Mouse (Mus musculus) heart, postnatal 0 days (tissue): ENCODE measurements around the gene Alox12e. TPM values are rescaled to one million over a fixed set of nuclear protein-coding genes. Genes with fewer than 3 reads are reported as not detected.

Source experiments
- ATAC-seq: fragments of 200-750 bp; cut with Nextera tagmentation; 2 replicates; pipeline ENCODE4 v1.8.0; 2017; ENCODE audit warnings: low read depth, moderate number of reproducible peaks, moderate library complexity; ENCODE audit not compliant: insufficient read depth
- DNase-seq: peaks from one replicate; pipeline ENCODE4 v3.0.0-alpha.2; 2016; ENCODE audit warnings: low spot score
- H3K27ac ChIP-seq: fragments of 300-500 bp; sonication (generic); 2 replicates; pipeline ENCODE4 v1.5.1; 2014; ENCODE audit warnings: low read depth, mild to moderate bottlenecking
- H3K27me3 ChIP-seq: fragments of 300-500 bp; sonication (generic); 2 replicates; pipeline ENCODE4 v1.6.1; 2014; ENCODE audit warnings: low read length, mixed read lengths; ENCODE audit not compliant: control insufficient read depth, insufficient read depth
- H3K36me3 ChIP-seq: fragments of 300-500 bp; sonication (generic); replicated peaks from 2 replicates; pipeline ENCODE4 v1.6.1; 2014; ENCODE audit warnings: low read length, mixed read lengths; ENCODE audit not compliant: control insufficient read depth, insufficient read depth
- H3K4me1 ChIP-seq: fragments of 300-500 bp; sonication (generic); 2 replicates; pipeline ENCODE4 v1.6.1; 2014; ENCODE audit warnings: antibody characterized with exemption; ENCODE audit not compliant: control insufficient read depth, insufficient read depth
- H3K4me2 ChIP-seq: fragments of 300-500 bp; sonication (generic); 2 replicates; pipeline ENCODE4 v1.6.1; 2014; ENCODE audit warnings: low read depth, mild to moderate bottlenecking, low read length, moderate library complexity
- H3K4me3 ChIP-seq: fragments of 300-500 bp; sonication (generic); 2 replicates; pipeline ENCODE4 v1.5.1; 2014; ENCODE audit warnings: low read depth, low read length
- H3K9ac ChIP-seq: fragments of 300-500 bp; sonication (generic); replicated peaks from 2 replicates; pipeline ENCODE4 v1.6.1; 2014; ENCODE audit warnings: low read depth, low read length, mixed read lengths
- H3K9me3 ChIP-seq: fragments of 300-500 bp; sonication (generic); replicated peaks from 2 replicates; pipeline ENCODE4 v1.6.1; 2016; ENCODE audit warnings: low read length; ENCODE audit not compliant: control insufficient read depth
- CTCF ChIP-seq: IDR thresholded peaks from 2 replicates; pipeline ENCODE4 v1.5.1; 2016; ENCODE audit warnings: antibody characterized with exemption, control low read depth, low read depth
- EP300 ChIP-seq: IDR thresholded peaks from 2 replicates; pipeline ENCODE4 v1.6.1; 2016; ENCODE audit warnings: antibody characterized with exemption, low read depth
- WGBS: fragments of 180-500 bp; shearing (Covaris S2); extraction: QIAGEN DNeasy Blood & Tissue Kit; methylation state at CpG from one replicate; pipeline ENCODE4 v1.1.7; 2014; 5-methylcytosine and 5-hydroxymethylcytosine counted together
- polyA plus RNA-seq: library from polyadenylated mRNA; unstranded; fragments of >200 nt; fragmentation: Nextera tagmentation; extraction: Ambion mirVana; gene quantifications from 2 replicates; pipeline ENCODE4 v1.2.1, GENCODE M21; 2015
- total RNA-seq: library from RNA; depleted of rRNA; stranded (reverse); fragments of >200 nt; gene quantifications from 2 replicates; pipeline ENCODE4 v1.2.3, GENCODE M21; 2014; ENCODE audit warnings: low replicate concordance

Alox12e gene
- total and polyA plus RNA-seq, 2 experiments from 2014 or later: not detected

DNA sequence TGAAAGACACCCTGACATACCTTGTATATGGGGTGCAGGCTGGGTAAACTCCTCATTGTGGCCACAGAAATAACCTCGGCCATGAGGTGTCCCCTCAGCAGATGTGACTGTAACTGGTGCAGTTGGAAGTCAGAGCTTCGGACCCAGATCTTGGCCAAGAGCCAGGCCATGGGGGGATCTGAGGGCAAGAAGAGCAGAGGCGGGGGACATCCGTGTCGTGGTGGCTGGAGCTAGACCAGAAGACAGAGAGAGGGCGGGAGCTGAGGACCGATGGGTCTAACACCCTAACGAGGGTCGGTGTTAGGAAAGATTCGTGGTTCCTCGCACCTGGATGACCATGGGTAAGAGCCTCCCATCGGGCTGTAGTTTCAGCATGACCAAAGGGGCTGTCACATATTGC, 2.8 kb downstream of the Alox12e start:
- no peaks in the 10 kb centered on the region for H3K4me1 ChIP-seq
- TF ChIP-seq CTCF: no peak
- no peak for TF ChIP-seq EP300
- no peak overlapping the region for H3K4me3 ChIP-seq
- H3K36me3 ChIP-seq: no peaks in the 10 kb centered on the region
- H3K9me3 ChIP-seq: no peaks in the 10 kb centered on the region
- no peak overlapping the region for H3K27ac ChIP-seq
- ATAC-seq (no peak), DNase-seq (no peak)
- 66% methylated on average over 12 of the region's 12 CpGs for WGBS
- H3K9ac ChIP-seq: no peak overlapping the region
- H3K27me3 ChIP-seq: peaks cover 44% of the 10 kb centered on the region
- H3K4me2 ChIP-seq: no peak overlapping the region

DNA sequence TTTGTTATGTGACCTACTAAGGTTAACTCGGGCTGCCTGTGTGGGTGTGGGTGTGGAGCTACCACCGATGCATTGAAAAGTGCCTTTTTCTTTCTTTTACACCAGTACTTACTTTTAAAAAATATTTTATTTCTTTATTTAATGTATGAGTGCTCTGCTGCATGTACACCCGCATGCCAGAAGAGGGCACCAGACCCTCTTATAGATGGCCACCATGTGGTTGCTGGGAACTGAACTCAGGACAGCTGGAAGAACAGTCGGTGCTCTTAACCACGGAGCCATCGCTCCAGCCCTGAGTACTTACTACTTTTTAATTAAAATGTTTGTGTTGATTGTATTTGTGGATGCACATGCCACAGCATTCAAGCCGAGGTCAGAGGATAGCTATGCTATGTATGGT, 8.6 kb downstream of the Alox12e start:
- DNase-seq: no peak
- no peak overlapping the region for H3K9ac ChIP-seq
- H3K9me3 ChIP-seq: no peaks in the 10 kb centered on the region
- peaks cover 4% of the 10 kb centered on the region; the same call in 1 of the 2 replicates for H3K27me3 ChIP-seq
- H3K4me2 ChIP-seq: no peak overlapping the region
- no peaks in the 10 kb centered on the region for H3K4me1 ChIP-seq
- H3K27ac ChIP-seq: no peak overlapping the region
- TF ChIP-seq EP300 (no peak), CTCF (peak; percentile 46)
- no peak overlapping the region for H3K4me3 ChIP-seq
- ATAC-seq: no peak
- H3K36me3 ChIP-seq: no peaks in the 10 kb centered on the region
- WGBS: 35% methylated on average over 7 of the region's 7 CpGs

- Histone ChIP-seq H3K4me2 (no peak overlapping the region), H3K4me1 (peaks cover 4% of the 10 kb centered on the region; the same call in 1 of the 2 replicates), H3K9me3 (no peaks in the 10 kb centered on the region), H3K27ac (no peak overlapping the region), H3K4me3 (no peak overlapping the region), H3K27me3 (peaks cover 4% of the 10 kb centered on the region; the same call in 1 of the 2 replicates), H3K36me3 (no peaks in the 10 kb centered on the region), H3K9ac (no peak overlapping the region)
- TF ChIP-seq CTCF (peak; percentile 71), EP300 (no peak)
- ATAC-seq (no peak), DNase-seq (peak; percentile 36)
- WGBS: 14% methylated on average over 9 of the region's 9 CpGs
Observed at GRCm38 (mm10) chr11:70309341-70309740, 13.1 kb downstream of the Alox12e start.

GRCm38 (mm10) chr11:70308296-70308695, 14.1 kb downstream of the Alox12e start:
- 89% methylated on average over 2 of the region's 2 CpGs for WGBS
- Histone ChIP-seq H3K27ac (no peak overlapping the region), H3K27me3 (peaks cover 4% of the 10 kb centered on the region; the same call in 1 of the 2 replicates), H3K9ac (no peak overlapping the region), H3K9me3 (no peaks in the 10 kb centered on the region), H3K36me3 (no peaks in the 10 kb centered on the region), H3K4me3 (no peak overlapping the region), H3K4me2 (no peak overlapping the region), H3K4me1 (peaks cover 4% of the 10 kb centered on the region; the same call in 1 of the 2 replicates)
- ATAC-seq (no peak), DNase-seq (no peak)
- TF ChIP-seq CTCF (peak; percentile 28), EP300 (no peak)

DNA sequence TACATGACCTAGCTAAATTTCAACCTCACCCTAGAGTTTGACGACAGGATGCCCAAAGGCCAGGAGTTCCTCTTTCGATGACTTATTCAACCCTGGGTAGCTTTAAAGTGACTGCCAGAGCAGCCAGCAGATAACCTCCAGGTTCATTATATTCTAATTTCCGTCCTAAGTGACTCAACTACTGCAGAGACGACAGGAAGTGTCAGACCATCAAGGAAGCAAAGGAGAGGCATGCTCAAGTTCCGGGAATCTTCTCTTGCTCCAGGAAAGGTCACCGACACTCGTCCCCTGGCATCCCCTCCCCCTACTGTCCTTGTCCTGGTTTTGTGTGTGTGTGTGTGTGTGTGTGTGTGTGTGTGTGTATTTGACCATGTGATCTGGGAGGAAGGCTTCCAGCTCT, 16.3 kb downstream of the Alox12e start:
- 42% methylated on average over 7 of the region's 7 CpGs for WGBS
- TF ChIP-seq CTCF (no peak), EP300 (no peak)
- ATAC-seq (no peak), DNase-seq (peak; percentile 21)
- peaks cover 7% of the 10 kb centered on the region; the same call in 1 of the 2 replicates for H3K4me1 ChIP-seq
- no peak overlapping the region for H3K4me2 ChIP-seq
- no peak overlapping the region for H3K4me3 ChIP-seq
- H3K27ac ChIP-seq: 0 out of 2 replicates have a peak overlapping the region, but pooled peaks have one; percentile 1
- H3K36me3 ChIP-seq: no peaks in the 10 kb centered on the region
- no peak overlapping the region for H3K9ac ChIP-seq
- no peaks in the 10 kb centered on the region for H3K9me3 ChIP-seq
- peaks cover 4% of the 10 kb centered on the region; the same call in 1 of the 2 replicates for H3K27me3 ChIP-seq

DNA sequence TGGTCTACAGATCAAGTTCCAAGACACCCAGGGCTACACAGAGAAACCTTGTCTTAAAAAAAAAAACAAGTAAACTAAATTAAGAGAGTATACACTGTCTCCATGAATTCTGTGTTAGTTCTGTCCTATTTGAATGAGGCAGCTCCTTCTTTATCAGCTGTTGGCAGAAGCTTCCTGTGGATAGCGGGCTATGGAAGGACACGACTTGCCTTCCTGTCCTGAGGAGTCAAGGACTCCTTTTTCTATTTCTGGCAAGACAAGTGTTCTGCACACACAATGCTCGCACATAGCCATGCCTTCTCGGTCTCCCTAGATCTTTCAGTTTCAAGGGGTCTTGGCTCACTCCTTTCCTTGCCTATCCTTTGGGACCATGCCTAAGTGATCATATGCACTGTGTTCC, 20.1 kb downstream of the Alox12e start:
- ATAC-seq: peak; percentile 49; the same call in 1 of the 2 replicates
- no peak overlapping the region for H3K9ac ChIP-seq
- WGBS: 38% methylated on average over 4 of the region's 4 CpGs

More for the DNA sequence above, 20.1 kb downstream of the Alox12e start:
- TF ChIP-seq CTCF (no peak), EP300 (peak; percentile 65; the same call in 1 of the 2 replicates)
- DNase-seq: peak; percentile 50
- Histone ChIP-seq H3K4me1 (peaks cover 7% of the 10 kb centered on the region; the same call in 1 of the 2 replicates), H3K27ac (peak overlapping the region; percentile 51), H3K4me3 (no peak overlapping the region), H3K27me3 (no peaks in the 10 kb centered on the region), H3K4me2 (no peak overlapping the region), H3K9me3 (no peaks in the 10 kb centered on the region), H3K36me3 (no peaks in the 10 kb centered on the region)
